Mouse (Mus musculus) lung, postnatal 0 days (tissue): Measurements from ENCODE around the gene Gm9049. TPM values are rescaled to one million over a fixed set of nuclear protein-coding genes. Genes with fewer than 3 reads are reported as not detected.
"Not testable (repeated sequence)": the region's sequence is repeated elsewhere in the genome, so short reads cannot be mapped to it uniquely, and the experiment has no call there.

Experiments
- ATAC-seq: fragments of 200-750 bp; cut with Nextera tagmentation; 2 replicates; pipeline ENCODE4 v1.8.0; 2017; ENCODE audit warnings: moderate library complexity
- DNase-seq: peaks from one replicate; pipeline ENCODE4 v3.0.0-alpha.2; 2016; ENCODE audit warnings: low spot score
- H3K27ac ChIP-seq: fragments of 300-500 bp; sonication (generic); 2 replicates; pipeline ENCODE4 v1.5.1; 2014; ENCODE audit warnings: antibody characterized with exemption, mild to moderate bottlenecking, low read length, mixed read lengths
- H3K27me3 ChIP-seq: fragments of 300-500 bp; sonication (generic); replicated peaks from 2 replicates; pipeline ENCODE4 v1.6.1; 2014; ENCODE audit warnings: low read length, mixed read lengths; ENCODE audit not compliant: insufficient read depth
- H3K36me3 ChIP-seq: fragments of 300-500 bp; sonication (generic); 2 replicates; pipeline ENCODE4 v1.6.1; 2014; ENCODE audit warnings: low read length, mixed read lengths; ENCODE audit not compliant: insufficient read depth
- H3K4me1 ChIP-seq: fragments of 300-500 bp; sonication (generic); 2 replicates; pipeline ENCODE4 v1.6.1; 2014; ENCODE audit warnings: antibody characterized with exemption, low read depth, low read length, mixed read lengths; ENCODE audit not compliant: insufficient read depth
- H3K4me2 ChIP-seq: fragments of 300-500 bp; sonication (generic); replicated peaks from 2 replicates; pipeline ENCODE4 v1.6.1; 2014; ENCODE audit warnings: low read depth, mild to moderate bottlenecking, low read length, moderate library complexity, mixed read lengths
- H3K4me3 ChIP-seq: fragments of 300-500 bp; sonication (generic); 2 replicates; pipeline ENCODE4 v1.5.1; 2014; ENCODE audit warnings: low read depth, low read length
- H3K9ac ChIP-seq: fragments of 300-500 bp; sonication (generic); replicated peaks from 2 replicates; pipeline ENCODE4 v1.6.1; 2014; ENCODE audit warnings: low read depth, mild to moderate bottlenecking
- H3K9me3 ChIP-seq: fragments of 300-500 bp; sonication (generic); 2 replicates; pipeline ENCODE4 v1.6.1; 2016; ENCODE audit warnings: low read length, mixed read lengths
- EP300 ChIP-seq: IDR thresholded peaks from 2 replicates; pipeline ENCODE4 v1.6.1; 2016; ENCODE audit warnings: antibody characterized with exemption, mild to moderate bottlenecking, control low read depth
- WGBS: fragments of 180-500 bp; shearing (Covaris S2); extraction: QIAGEN DNeasy Blood & Tissue Kit; methylation state at CpG from one replicate; pipeline ENCODE4 v1.1.7; 2014; 5-methylcytosine and 5-hydroxymethylcytosine counted together
- polyA plus RNA-seq: library from polyadenylated mRNA; unstranded; fragments of >200 nt; fragmentation: Nextera tagmentation; extraction: Ambion mirVana; gene quantifications from 2 replicates; pipeline ENCODE4 v1.2.1, GENCODE M21; 2015

Gm9049 gene
- polyA plus RNA-seq, 1 experiment from 2014 or later, result not detected

GRCm38 (mm10) chr10:118319024-118319423, 34.9 kb downstream of the Gm9049 start:
- Histone ChIP-seq H3K9me3 (no peaks in the 10 kb centered on the region), H3K36me3 (no peaks in the 10 kb centered on the region), H3K27ac (no peak overlapping the region), H3K27me3 (no peaks in the 10 kb centered on the region), H3K4me3 (no peak overlapping the region), H3K4me2 (no peak overlapping the region), H3K9ac (no peak overlapping the region), H3K4me1 (no peaks in the 10 kb centered on the region)
- no peak for DNase-seq
- TF ChIP-seq EP300, result no peak
- 80% methylated on average over 8 of the region's 8 CpGs for WGBS
- no peak for ATAC-seq

GRCm38 (mm10) chr10:118302133-118302532, 51.8 kb downstream of the Gm9049 start:
- H3K27ac ChIP-seq, H3K4me3 ChIP-seq, ATAC-seq, H3K9ac ChIP-seq, H3K36me3 ChIP-seq, H3K4me1 ChIP-seq, H3K9me3 ChIP-seq, H3K27me3 ChIP-seq, DNase-seq, H3K4me2 ChIP-seq: not testable (repeated sequence)
- 38% methylated on average over 2 of the region's 2 CpGs for WGBS

Other genes starting within 250 kb of the Gm9049 start
- gene Mdm1, start 212.3 kb downstream of the Gm9049 start, polyA plus RNA-seq, result 13.6 and 16.4 TPM in 2 replicates
- gene Il22, start 149.2 kb downstream of the Gm9049 start, polyA plus RNA-seq, result not detected in 2 replicates
- not detected in 2 replicates for gene Gm32717, start 113.3 kb downstream of the Gm9049 start, polyA plus RNA-seq
- not detected in 2 replicates for gene Gm32802, start 95.4 kb downstream of the Gm9049 start, polyA plus RNA-seq
- gene Iltifb, start 59.1 kb downstream of the Gm9049 start, polyA plus RNA-seq, result not detected in 2 replicates
- not detected in 2 replicates for gene Gm9040, start 27.1 kb downstream of the Gm9049 start, polyA plus RNA-seq
- not detected in 2 replicates for gene Gm9044, start 21.7 kb downstream of the Gm9049 start, polyA plus RNA-seq
- 0.06 TPM in 1 of 2 replicates, not detected in the other for gene Gm9045, start 16.3 kb downstream of the Gm9049 start, polyA plus RNA-seq
- gene Gm9046, start 10.8 kb downstream of the Gm9049 start, polyA plus RNA-seq, result not detected in 2 replicates
- gene Gm9048, start 5.4 kb downstream of the Gm9049 start, polyA plus RNA-seq, result not detected in 2 replicates
- gene Ifng, start 86.9 kb upstream of the Gm9049 start, polyA plus RNA-seq, result 0.13 TPM in 1 of 2 replicates, not detected in the other